Mouse (Mus musculus) neural tube, embryonic 14.5 days (tissue): ENCODE measurements at regions not wholly inside any gene's neighbourhood (a gene's known extent, or its start where the extent isn't known, plus 50 kb on each side); places are given as distances from the start of the nearest gene placed in this dataset.

Experiments used
- ATAC-seq: fragments of 200-750 bp; cut with Nextera tagmentation; 2 replicates; pipeline ENCODE4 v1.8.0; 2017; ENCODE audit warnings: low read depth, mild to moderate bottlenecking, moderate TSS enrichment, moderate library complexity
- H3K27ac ChIP-seq: fragments of 300-500 bp; sonication (generic); 2 replicates; pipeline ENCODE4 v1.5.1; 2014; ENCODE audit warnings: low read depth, mild to moderate bottlenecking, control low read depth, low read length, moderate library complexity, mixed read lengths
- H3K27me3 ChIP-seq: fragments of 300-500 bp; sonication (generic); 2 replicates; pipeline ENCODE4 v1.6.1; 2014; ENCODE audit warnings: low read length; ENCODE audit not compliant: control insufficient read depth, insufficient read depth
- H3K36me3 ChIP-seq: fragments of 300-500 bp; sonication (generic); 2 replicates; pipeline ENCODE4 v1.6.1; 2014; ENCODE audit warnings: low read length, mixed read lengths; ENCODE audit not compliant: control insufficient read depth, insufficient read depth
- H3K4me1 ChIP-seq: fragments of 300-500 bp; sonication (generic); 2 replicates; pipeline ENCODE4 v1.6.1; 2014; ENCODE audit warnings: low read length; ENCODE audit not compliant: control insufficient read depth, insufficient read depth
- H3K4me2 ChIP-seq: fragments of 300-500 bp; sonication (generic); 2 replicates; pipeline ENCODE4 v1.6.1; 2014; ENCODE audit warnings: mild to moderate bottlenecking, low read depth, low read length, control low read depth
- H3K4me3 ChIP-seq: fragments of 300-500 bp; sonication (generic); 2 replicates; pipeline ENCODE4 v1.5.1; 2014; ENCODE audit warnings: low read depth, low read length, control low read depth, mixed read lengths
- H3K9ac ChIP-seq: fragments of 300-500 bp; sonication (generic); replicated peaks from 2 replicates; pipeline ENCODE4 v1.6.1; 2014; ENCODE audit warnings: low read depth, mild to moderate bottlenecking, control low read depth, low read length, mixed read lengths
- H3K9me3 ChIP-seq: fragments of 300-500 bp; sonication (generic); 2 replicates; pipeline ENCODE4 v1.6.1; 2016; ENCODE audit warnings: low read length; ENCODE audit not compliant: control insufficient read depth
- WGBS: fragments of 180-500 bp; shearing (Covaris S2); extraction: QIAGEN DNeasy Blood & Tissue Kit; methylation state at CpG from one replicate; pipeline ENCODE4 v1.1.7; 2014; 5-methylcytosine and 5-hydroxymethylcytosine counted together

DNA sequence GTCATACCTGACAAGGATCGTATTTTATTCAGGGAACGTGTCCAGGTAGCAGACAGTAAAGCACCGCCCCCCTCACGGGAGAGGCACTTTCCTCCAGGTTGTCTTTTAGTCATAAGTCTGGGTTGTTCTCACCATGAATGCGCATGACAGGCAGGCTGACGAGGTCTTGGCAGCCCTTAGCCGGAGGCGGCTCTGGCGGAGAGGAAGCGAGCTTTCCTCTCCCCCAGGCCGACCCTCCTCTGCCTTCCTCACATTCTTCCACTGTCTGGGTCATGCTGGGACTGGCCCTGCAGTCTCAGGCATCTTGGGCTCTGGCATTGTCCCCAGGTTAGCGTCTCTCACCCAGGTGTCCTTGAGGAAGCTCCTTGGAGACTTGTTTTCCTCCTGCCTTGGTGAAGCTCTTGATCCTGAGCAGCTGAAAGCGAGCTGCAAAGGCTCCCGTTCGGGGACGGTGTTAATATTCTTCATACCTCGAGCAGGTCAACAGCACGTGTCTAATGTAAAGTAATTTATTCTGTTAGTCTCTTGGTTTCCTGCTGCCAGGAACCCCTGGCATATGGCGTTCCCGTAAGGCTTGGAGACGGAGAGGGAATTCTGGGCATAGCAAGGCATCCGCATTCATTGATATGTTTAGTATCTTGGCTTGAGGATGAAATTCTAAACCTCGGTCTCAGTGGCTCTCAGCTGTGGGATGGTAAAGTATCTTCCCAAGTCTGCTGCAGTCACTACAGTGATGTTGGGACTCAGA, 123.6 kb downstream of the Sox2 start:
- H3K4me3 ChIP-seq: no peak overlapping the region
- H3K27me3 ChIP-seq: no peaks in the 10 kb centered on the region
- H3K9ac ChIP-seq: no peak overlapping the region
- H3K27ac ChIP-seq: no peak overlapping the region
- H3K9me3 ChIP-seq: no peaks in the 10 kb centered on the region
- ATAC-seq: peak; percentile 34; the same call in 1 of the 2 replicates
- 36% methylated on average over 23 of the region's 23 CpGs for WGBS
- H3K4me2 ChIP-seq: no peak overlapping the region
- 0 out of 2 replicates have a peak, but pooled peaks cover 4% of the 10 kb centered on the region for H3K4me1 ChIP-seq
- H3K36me3 ChIP-seq: no peaks in the 10 kb centered on the region

- Histone ChIP-seq H3K4me1 (no peaks in the 10 kb centered on the region), H3K27me3 (no peaks in the 10 kb centered on the region), H3K9me3 (no peaks in the 10 kb centered on the region), H3K9ac (no peak overlapping the region), H3K27ac (no peak overlapping the region), H3K4me3 (no peak overlapping the region), H3K4me2 (no peak overlapping the region), H3K36me3 (no peaks in the 10 kb centered on the region)
- ATAC-seq: no peak
- 90% methylated on average over 6 of the region's 6 CpGs for WGBS
These were observed 131.6 kb downstream of the Sox2 start for GRCm38 (mm10) chr3:34781770-34782169.

- 86% methylated on average over 1 of the region's 1 CpGs for WGBS
- no peak for ATAC-seq
- Histone ChIP-seq H3K36me3 (no peaks in the 10 kb centered on the region), H3K9me3 (no peaks in the 10 kb centered on the region), H3K27ac (no peak overlapping the region), H3K9ac (no peak overlapping the region), H3K4me3 (no peak overlapping the region), H3K4me1 (no peaks in the 10 kb centered on the region), H3K4me2 (no peak overlapping the region), H3K27me3 (no peaks in the 10 kb centered on the region)
These were observed 133.2 kb downstream of the Sox2 start for GRCm38 (mm10) chr3:34783398-34783797.

DNA sequence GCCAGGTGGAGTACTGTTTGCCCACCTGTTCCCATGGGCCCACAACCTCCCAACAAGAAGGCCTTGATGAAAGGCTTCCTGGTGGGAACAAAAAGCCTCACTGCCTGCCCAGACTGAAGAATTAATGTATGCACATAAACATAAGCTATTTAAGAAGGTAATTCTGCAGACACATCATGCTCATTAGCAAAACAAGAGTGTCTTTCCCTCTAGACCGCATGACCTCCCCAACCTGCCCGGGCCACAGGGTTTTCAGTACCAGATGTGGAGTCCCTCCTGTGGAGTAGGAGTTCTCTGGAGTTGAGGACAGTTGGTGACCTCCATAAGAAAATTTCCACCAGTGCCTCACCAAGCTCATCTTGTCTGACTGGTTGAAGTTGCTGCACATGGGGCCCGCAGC, 137.0 kb downstream of the Sox2 start:
- Histone ChIP-seq H3K9ac (no peak overlapping the region), H3K4me1 (no peaks in the 10 kb centered on the region), H3K9me3 (no peaks in the 10 kb centered on the region), H3K27me3 (no peaks in the 10 kb centered on the region), H3K36me3 (no peaks in the 10 kb centered on the region), H3K4me2 (no peak overlapping the region), H3K4me3 (no peak overlapping the region), H3K27ac (no peak overlapping the region)
- WGBS: 68% methylated on average over 3 of the region's 3 CpGs
- ATAC-seq: no peak

- Histone ChIP-seq H3K4me3 (peak overlapping the region; percentile 14), H3K4me2 (peak overlapping the region; percentile 45), H3K27ac (no peak overlapping the region), H3K36me3 (no peaks in the 10 kb centered on the region), H3K9ac (no peak overlapping the region), H3K9me3 (no peaks in the 10 kb centered on the region), H3K27me3 (no peaks in the 10 kb centered on the region; the same call in 1 of the 2 replicates), H3K4me1 (0 out of 2 replicates have a peak, but pooled peaks cover 5% of the 10 kb centered on the region)
- ATAC-seq: peak; percentile 91
- 20% methylated on average over 23 of the region's 23 CpGs for WGBS
These were observed 145.1 kb downstream of the Sox2 start for GRCm38 (mm10) chr3:34795103-34795983.

GRCm38 (mm10) chr3:34795984-34796266, 145.7 kb downstream of the Sox2 start:
- WGBS: 11% methylated on average over 5 of the region's 5 CpGs
- Histone ChIP-seq H3K4me1 (0 out of 2 replicates have a peak, but pooled peaks cover 5% of the 10 kb centered on the region), H3K27ac (no peak overlapping the region), H3K27me3 (no peaks in the 10 kb centered on the region; the same call in 1 of the 2 replicates), H3K36me3 (no peaks in the 10 kb centered on the region), H3K9ac (no peak overlapping the region), H3K9me3 (no peaks in the 10 kb centered on the region), H3K4me3 (peak overlapping the region; percentile 14), H3K4me2 (peak overlapping the region; percentile 45)
- no peak for ATAC-seq

DNA sequence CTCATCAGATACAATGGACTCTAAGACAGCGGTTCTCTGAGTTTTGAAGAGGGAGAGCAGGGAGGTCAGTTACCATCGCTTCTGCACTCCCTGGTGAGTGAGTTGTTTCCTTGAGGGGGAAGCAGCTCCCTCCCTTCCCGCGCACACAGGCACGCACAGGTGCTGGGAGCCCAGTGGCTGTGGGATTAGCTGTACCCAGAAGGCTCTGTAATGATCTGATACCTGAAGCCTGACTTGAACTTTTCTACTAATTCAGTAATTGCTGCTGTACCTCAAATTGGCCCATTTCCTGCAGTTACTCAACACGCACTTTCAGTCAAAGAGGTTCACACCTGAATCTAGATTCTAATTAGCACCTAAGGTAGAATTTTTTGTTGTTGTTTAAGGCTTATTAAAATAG, 158.6 kb downstream of the Sox2 start:
- ATAC-seq: no peak
- Histone ChIP-seq H3K27me3 (0 out of 2 replicates have a peak, but pooled peaks cover 3% of the 10 kb centered on the region), H3K9ac (no peak overlapping the region), H3K4me1 (no peaks in the 10 kb centered on the region), H3K36me3 (no peaks in the 10 kb centered on the region), H3K9me3 (no peaks in the 10 kb centered on the region), H3K27ac (no peak overlapping the region), H3K4me3 (no peak overlapping the region), H3K4me2 (no peak overlapping the region)
- 30% methylated on average over 6 of the region's 6 CpGs for WGBS

GRCm38 (mm10) chr3:34811753-34812152, 161.5 kb downstream of the Sox2 start:
- Histone ChIP-seq H3K4me1 (no peaks in the 10 kb centered on the region), H3K27me3 (0 out of 2 replicates have a peak, but pooled peaks cover 3% of the 10 kb centered on the region), H3K27ac (no peak overlapping the region), H3K9me3 (no peaks in the 10 kb centered on the region), H3K4me2 (no peak overlapping the region), H3K36me3 (no peaks in the 10 kb centered on the region), H3K4me3 (no peak overlapping the region), H3K9ac (no peak overlapping the region)
- no peak for ATAC-seq
- 68% methylated on average over 4 of the region's 4 CpGs for WGBS

- H3K4me3 ChIP-seq: no peak overlapping the region
- ATAC-seq: peak; percentile 68
- no peak overlapping the region for H3K27ac ChIP-seq
- H3K36me3 ChIP-seq: no peaks in the 10 kb centered on the region
- no peaks in the 10 kb centered on the region for H3K9me3 ChIP-seq
- 0 out of 2 replicates have a peak, but pooled peaks cover 3% of the 10 kb centered on the region for H3K27me3 ChIP-seq
- H3K4me1 ChIP-seq: no peaks in the 10 kb centered on the region
- no peak overlapping the region for H3K9ac ChIP-seq
- 21% methylated on average over 9 of the region's 9 CpGs for WGBS
- H3K4me2 ChIP-seq: no peak overlapping the region
These were observed 162.9 kb downstream of the Sox2 start for GRCm38 (mm10) chr3:34813046-34813625.
